Mouse (Mus musculus) heart, embryonic 14.5 days (tissue): Measurements from ENCODE around the gene Tmem40. TPM values are rescaled to one million over a fixed set of nuclear protein-coding genes. Genes with fewer than 3 reads are reported as not detected.

Experiments used
- microRNA-seq: library from miRNA; unstranded; fragments of <30 nt; microRNA quantifications from one replicate; pipeline ENCODE4, GENCODE M21; 2016
- polyA plus RNA-seq: library from polyadenylated mRNA; unstranded; fragments of >200 nt; fragmentation: Nextera tagmentation; extraction: Ambion mirVana; gene quantifications from 2 replicates; pipeline ENCODE4 v1.2.1, GENCODE M21; 2014

The Tmem40 gene
- polyA plus RNA-seq, 1 experiment from 2014 or later: 0.55 TPM

Small RNA genes within 50 kb of the gene (microRNA-seq; reads per million reads assigned to microRNA genes)
- gene Mir7660: not detected

Other genes starting within 250 kb of the Tmem40 start
- gene Tsen2, start 217.7 kb downstream of the Tmem40 start, polyA plus RNA-seq: 16.6 and 20.1 TPM in 2 replicates
- 0.42 TPM in 1 of 2 replicates, not detected in the other for gene Mkrn2os, start 169.8 kb downstream of the Tmem40 start, polyA plus RNA-seq
- gene Mkrn2, start 160.5 kb downstream of the Tmem40 start, polyA plus RNA-seq: 26.8 and 29.6 TPM in 2 replicates
- 131 and 139 TPM in 2 replicates for gene Raf1, start 85.8 kb downstream of the Tmem40 start, polyA plus RNA-seq
- gene Cand2, start 12.1 kb upstream of the Tmem40 start, polyA plus RNA-seq: 46.9 and 48.3 TPM in 2 replicates
- 1,410 and 1,566 TPM in 2 replicates for gene Rpl32, start 46.3 kb upstream of the Tmem40 start, polyA plus RNA-seq
- 0.42 and 0.47 TPM in 2 replicates for gene Efcab12, start 76.0 kb upstream of the Tmem40 start, polyA plus RNA-seq
- gene Mbd4, start 91.0 kb upstream of the Tmem40 start, polyA plus RNA-seq: 7.6 and 9.6 TPM in 2 replicates
- 22.6 and 23.6 TPM in 2 replicates for gene Ift122, start 91.1 kb upstream of the Tmem40 start, polyA plus RNA-seq
- 0.07 TPM in 1 of 2 replicates, not detected in the other for gene Rho, start 169.3 kb upstream of the Tmem40 start, polyA plus RNA-seq
- gene H1foo, start 182.5 kb upstream of the Tmem40 start, polyA plus RNA-seq: not detected in 2 replicates
- gene Plxnd1, start 232.6 kb upstream of the Tmem40 start, polyA plus RNA-seq: 58.8 and 68.9 TPM in 2 replicates